Mouse (Mus musculus) hindbrain, embryonic 10.5 days (tissue): ENCODE results near the gene Olfr970. TPM values are rescaled to one million over a fixed set of nuclear protein-coding genes. Genes with fewer than 3 reads are reported as not detected.
"Not testable (repeated sequence)": the region's sequence is repeated elsewhere in the genome, so short reads cannot be mapped to it uniquely, and the experiment has no call there.

Experiments used
- DNase-seq: peaks from one replicate; pipeline ENCODE4 v3.0.0-alpha.2; 2017; ENCODE audit warnings: low spot score
- H3K27ac ChIP-seq: fragments of 300-500 bp; sonication (generic); 2 replicates; pipeline ENCODE4 v1.5.1; 2016; ENCODE audit warnings: mild to moderate bottlenecking, moderate library complexity
- H3K27me3 ChIP-seq: fragments of 300-500 bp; sonication (generic); 2 replicates; pipeline ENCODE4 v1.6.1; 2016; ENCODE audit warnings: mild to moderate bottlenecking; ENCODE audit not compliant: poor library complexity, insufficient read depth, severe bottlenecking
- H3K36me3 ChIP-seq: fragments of 300-500 bp; sonication (generic); 2 replicates; pipeline ENCODE4 v1.6.1; 2016; ENCODE audit warnings: mild to moderate bottlenecking, moderate library complexity
- H3K4me1 ChIP-seq: fragments of 300-500 bp; sonication (generic); replicated peaks from 2 replicates; pipeline ENCODE4 v1.6.1; 2016; ENCODE audit warnings: mild to moderate bottlenecking
- H3K4me3 ChIP-seq: fragments of 300-500 bp; sonication (generic); 2 replicates; pipeline ENCODE4 v1.5.1; 2016; ENCODE audit warnings: mild to moderate bottlenecking, moderate library complexity
- H3K9me3 ChIP-seq: fragments of 300-500 bp; sonication (generic); 2 replicates; pipeline ENCODE4 v1.6.1; 2016; ENCODE audit warnings: mild to moderate bottlenecking, moderate library complexity
- WGBS: fragments of 180-500 bp; shearing (Covaris S2); methylation state at CpG from one replicate; pipeline ENCODE4 v1.1.7; 2016; 5-methylcytosine and 5-hydroxymethylcytosine counted together
- polyA plus RNA-seq: library from polyadenylated mRNA; unstranded; fragments of >200 nt; fragmentation: Nextera tagmentation; extraction: Ambion mirVana; gene quantifications from 2 replicates; pipeline ENCODE4 v1.2.1, GENCODE M21; 2016

The Olfr970 gene
- not detected in 2 replicates for polyA plus RNA-seq

GRCm38 (mm10) chr9:39808560-39808959 lies at the start of gene Olfr970:
Gene Olfr970 (plus strand): TSS chr9:39808860.
- Histone ChIP-seq H3K27ac (no peak within 1 kb of the TSS), H3K27me3 (no peaks in the 10 kb centered on the region), H3K36me3 (no peaks in the 10 kb centered on the region), H3K4me1 (no peaks in the 10 kb centered on the region), H3K4me3 (no peak within 1 kb of the TSS), H3K9me3 (0 out of 2 replicates have a peak, but pooled peaks cover 3% of the 10 kb centered on the region)
- DNase-seq, result no peak
- 81% methylated on average over 4 of the region's 4 CpGs for WGBS

DNA sequence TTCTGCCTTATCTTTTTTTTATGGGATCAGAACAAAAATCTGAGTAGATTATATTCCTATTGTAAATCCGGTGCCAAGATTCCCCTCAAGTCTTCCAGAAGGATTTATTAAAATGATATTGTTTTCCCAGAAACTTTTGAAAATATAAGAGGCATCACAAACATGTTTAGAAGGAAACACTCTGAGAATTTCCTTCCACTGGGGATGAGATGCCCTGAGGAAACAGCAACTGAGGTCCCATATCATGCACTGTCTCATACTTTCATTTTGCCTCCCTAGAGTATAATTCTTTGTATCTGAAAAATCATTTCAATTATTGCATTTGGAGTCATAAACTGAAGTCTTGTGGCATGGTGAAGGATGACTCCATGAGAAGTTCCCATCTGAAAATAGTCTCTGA lies 25.5 kb upstream of the Olfr970 start, which contains the start of gene Olfr968:
Olfr968 (minus strand) TSS at position 101 of the 400 bp plus-strand sequence.
- Histone ChIP-seq H3K27me3 (no peaks in the 10 kb centered on the region), H3K4me1 (no peaks in the 10 kb centered on the region), H3K9me3 (no peaks in the 10 kb centered on the region), H3K27ac (no peak within 1 kb of the TSS), H3K36me3 (no peaks in the 10 kb centered on the region), H3K4me3 (no peak within 1 kb of the TSS)
- DNase-seq, result no peak
- WGBS, result 88% methylated on average over 1 of the region's 1 CpGs

- no peak within 1 kb of the TSS for H3K27ac ChIP-seq
- WGBS, result 81% methylated on average over 2 of the region's 2 CpGs
- no peak for DNase-seq
- H3K4me3 ChIP-seq, result no peak within 1 kb of the TSS
- no peaks in the 10 kb centered on the region for H3K4me1 ChIP-seq
- no peaks in the 10 kb centered on the region for H3K9me3 ChIP-seq
- no peaks in the 10 kb centered on the region for H3K36me3 ChIP-seq
- no peaks in the 10 kb centered on the region for H3K27me3 ChIP-seq
Observed at GRCm38 (mm10) chr9:39790558-39790957, 18.1 kb upstream of the Olfr970 start, which contains the start of gene Olfr969. Gene Olfr969 (plus strand): TSS chr9:39790945.

- H3K27me3 ChIP-seq, H3K4me1 ChIP-seq, DNase-seq, H3K4me3 ChIP-seq, H3K36me3 ChIP-seq, H3K27ac ChIP-seq, H3K9me3 ChIP-seq: not testable (repeated sequence)
- 87% methylated on average over 2 of the region's 2 CpGs for WGBS
Observed at GRCm38 (mm10) chr9:39836576-39836975, 27.9 kb downstream of the Olfr970 start, which contains the start of gene Olfr971. Gene Olfr971 (plus strand): TSS chr9:39836876.

- H3K27ac ChIP-seq, result no peak within 1 kb of the TSS
- H3K4me3 ChIP-seq, result no peak within 1 kb of the TSS
- H3K36me3 ChIP-seq, result no peaks in the 10 kb centered on the region
- H3K4me1 ChIP-seq, result no peaks in the 10 kb centered on the region
- no peaks in the 10 kb centered on the region for H3K27me3 ChIP-seq
- no peak for DNase-seq
- 73% methylated on average over 2 of the region's 2 CpGs for WGBS
- H3K9me3 ChIP-seq, result no peaks in the 10 kb centered on the region
Observed at GRCm38 (mm10) chr9:39866122-39866521, 57.5 kb downstream of the Olfr970 start, which contains the start of gene Olfr972. Gene Olfr972 (plus strand): TSS chr9:39866422.

Other genes with a start within 250 kb of the Olfr970 start
- not detected in 2 replicates for gene Olfr959, start 233.3 kb upstream of the Olfr970 start, polyA plus RNA-seq
- gene AW551984, start 204.5 kb upstream of the Olfr970 start, polyA plus RNA-seq, result 6.0 and 10.1 TPM in 2 replicates
- gene Olfr148, start 198.2 kb upstream of the Olfr970 start, polyA plus RNA-seq, result not detected in 2 replicates
- not detected in 2 replicates for gene Olfr960, start 187.5 kb upstream of the Olfr970 start, polyA plus RNA-seq
- not detected in 2 replicates for gene Olfr961, start 163.8 kb upstream of the Olfr970 start, polyA plus RNA-seq
- not detected in 2 replicates for gene Olfr963, start 141.7 kb upstream of the Olfr970 start, polyA plus RNA-seq
- not detected in 2 replicates for gene Olfr149, start 101.7 kb upstream of the Olfr970 start, polyA plus RNA-seq
- gene Olfr965, start 97.5 kb upstream of the Olfr970 start, polyA plus RNA-seq, result not detected in 2 replicates
- gene Olfr150, start 77.9 kb upstream of the Olfr970 start, polyA plus RNA-seq, result not detected in 2 replicates
- gene Olfr967, start 62.6 kb upstream of the Olfr970 start, polyA plus RNA-seq, result not detected in 2 replicates
- not detected in 2 replicates for gene Olfr968, start 25.6 kb upstream of the Olfr970 start, polyA plus RNA-seq
- not detected in 2 replicates for gene Olfr969, start 17.9 kb upstream of the Olfr970 start, polyA plus RNA-seq
- gene Olfr971, start 28.0 kb downstream of the Olfr970 start, polyA plus RNA-seq, result not detected in 2 replicates
- gene Olfr972, start 57.6 kb downstream of the Olfr970 start, polyA plus RNA-seq, result not detected in 2 replicates
- not detected in 2 replicates for gene Olfr229, start 98.5 kb downstream of the Olfr970 start, polyA plus RNA-seq
- not detected in 2 replicates for gene Olfr974, start 128.6 kb downstream of the Olfr970 start, polyA plus RNA-seq
- not detected in 2 replicates for gene Olfr975, start 143.2 kb downstream of the Olfr970 start, polyA plus RNA-seq
- gene Olfr976, start 152.3 kb downstream of the Olfr970 start, polyA plus RNA-seq, result not detected in 2 replicates
- gene Olfr978, start 183.3 kb downstream of the Olfr970 start, polyA plus RNA-seq, result not detected in 2 replicates
- not detected in 2 replicates for gene Olfr979, start 194.6 kb downstream of the Olfr970 start, polyA plus RNA-seq
- not detected in 2 replicates for gene Olfr980, start 200.7 kb downstream of the Olfr970 start, polyA plus RNA-seq
- gene Olfr981, start 212.6 kb downstream of the Olfr970 start, polyA plus RNA-seq, result not detected in 2 replicates